Mouse (Mus musculus) adrenal gland, adult 18-20 months (tissue): Measurements from ENCODE around the gene Ss18l2. TPM values are rescaled to one million over a fixed set of nuclear protein-coding genes. Genes with fewer than 3 reads are reported as not detected.
A peak's percentile ranks its signal among the peaks of the same experiment; 100 is the strongest.

Experiments
- DNase-seq, 2 experiments: peaks; one replicate each; pipeline ENCODE4 v3.0.0; 2021 to 2022; ENCODE audit warnings: low spot score in 2 of 2
- long read RNA-seq, 2 experiments: library from polyadenylated mRNA; stranded (forward); transcript quantifications; one replicate each; pipeline ENCODE4 v2.0.0; 2021
- total RNA-seq, 2 experiments: library from RNA; stranded (reverse); gene quantifications; 1 replicate in 1 of 2; 2 replicates in 1 of 2; pipeline ENCODE4 v1.2.3; 2021

Ss18l2 gene
- total RNA-seq, result 10 to 100 TPM; 40.8 to 44.5 TPM
- long read RNA-seq, experiment 1, transcript Ss18l2-203 (2 exons, 1,175 nt), result minor isoform, 6 of 18 reads
- long read RNA-seq, experiment 1, transcript Ss18l2-201 (3 exons, 577 nt), result major isoform, 8 of 18 reads
- long read RNA-seq, experiment 1, partial matches to known transcripts, result 0 of 18 reads
- long read RNA-seq, experiment 1, other reads (novel, unspliced or antisense), result 0 of 18 reads
- long read RNA-seq, experiment 2, transcript Ss18l2-207 (1 exons, 2,354 nt), result minor isoform, 10 of 51 reads
- long read RNA-seq, experiment 2, transcript Ss18l2-201 (3 exons, 577 nt), result major isoform, 23 of 51 reads
- long read RNA-seq, experiment 2, transcript Ss18l2-203 (2 exons, 1,175 nt), result minor isoform, 17 of 51 reads
- long read RNA-seq, experiment 2, partial matches to known transcripts, result 0 of 51 reads
- long read RNA-seq, experiment 2, other reads (novel, unspliced or antisense), result 1 of 51 reads

- DNase-seq, result peak; percentile 92 to 96
Observed at GRCm38 (mm10) chr9:121709898-121710583, at the start of gene Ss18l2. Gene Ss18l2, plus strand, starts transcription at chr9:121710329.

DNA sequence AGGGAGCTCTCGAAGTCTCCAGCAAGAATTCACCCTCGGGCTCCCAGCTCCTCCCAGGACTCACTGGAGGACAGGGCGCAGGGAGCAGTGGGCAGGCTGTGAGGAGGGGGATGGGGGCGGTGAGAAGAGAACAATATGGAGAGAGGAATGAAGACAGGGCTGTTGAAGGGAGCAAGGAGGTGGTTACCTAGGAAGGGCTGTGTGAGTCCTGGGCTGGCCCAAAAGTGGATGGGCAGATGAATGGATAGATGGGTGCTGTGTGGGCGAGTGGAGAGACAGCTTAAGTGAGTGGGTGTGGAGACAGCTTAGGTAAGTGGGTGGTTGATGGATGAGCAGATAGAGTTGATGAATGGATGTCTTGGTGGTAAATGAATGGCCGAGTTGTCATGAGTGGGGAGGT, 46.7 kb upstream of the Ss18l2 start:
- DNase-seq, result no peak

- no peak for DNase-seq
Observed at GRCm38 (mm10) chr9:121664104-121664503, 46.0 kb upstream of the Ss18l2 start.

DNA sequence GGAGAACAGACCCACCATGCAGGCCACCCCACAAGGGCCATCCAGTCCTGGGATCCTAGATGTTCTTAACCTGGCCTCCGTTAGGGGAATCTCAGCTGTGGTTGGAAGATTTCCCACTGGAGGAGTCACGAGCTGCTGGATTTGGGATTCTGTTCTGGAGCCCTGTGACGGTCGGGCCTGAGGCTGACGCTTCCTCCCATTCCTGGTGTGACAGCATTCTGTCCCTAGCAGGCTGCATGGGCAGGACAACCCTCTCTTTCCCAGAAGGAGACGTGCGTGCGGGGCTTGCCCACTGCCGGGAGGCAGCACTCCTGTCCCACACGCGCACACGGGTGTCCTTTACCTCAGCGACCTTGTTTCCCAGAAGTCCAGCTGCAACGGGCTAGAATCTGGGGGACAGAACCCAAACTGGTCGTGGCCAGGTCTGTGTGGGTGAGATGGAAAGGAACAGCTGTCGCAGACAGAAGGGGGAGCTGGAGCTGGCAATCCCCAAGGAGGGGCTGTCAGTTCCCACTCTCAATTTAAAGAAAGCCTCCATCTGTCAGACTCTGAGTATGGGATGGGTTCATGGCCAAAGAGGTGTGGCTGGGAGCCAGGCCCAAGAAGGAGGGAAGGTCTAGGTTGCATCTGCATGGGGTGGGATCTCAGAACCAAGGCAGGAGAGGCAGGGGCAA, 43.0 kb upstream of the Ss18l2 start:
- DNase-seq, result no peak

DNA sequence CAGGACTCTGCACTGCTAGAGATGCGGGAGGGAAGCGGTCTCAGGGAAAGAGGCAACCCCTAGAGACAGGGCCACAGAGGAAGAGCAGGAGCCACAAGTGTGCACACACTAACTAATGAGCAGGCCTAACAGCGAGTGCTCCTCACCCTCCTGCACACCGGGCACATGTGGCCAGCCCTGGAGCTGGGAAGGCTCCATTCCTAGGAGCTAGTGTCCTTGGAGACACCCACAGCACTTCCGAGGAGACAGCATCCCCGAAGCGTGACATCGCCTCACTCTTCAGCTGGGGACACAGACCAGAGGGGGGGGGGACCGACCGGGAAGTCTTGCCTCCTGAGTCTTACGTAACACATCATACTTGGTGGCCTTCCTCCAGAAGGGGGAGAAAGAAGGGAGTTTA, 42.3 kb upstream of the Ss18l2 start:
- no peak for DNase-seq

DNA sequence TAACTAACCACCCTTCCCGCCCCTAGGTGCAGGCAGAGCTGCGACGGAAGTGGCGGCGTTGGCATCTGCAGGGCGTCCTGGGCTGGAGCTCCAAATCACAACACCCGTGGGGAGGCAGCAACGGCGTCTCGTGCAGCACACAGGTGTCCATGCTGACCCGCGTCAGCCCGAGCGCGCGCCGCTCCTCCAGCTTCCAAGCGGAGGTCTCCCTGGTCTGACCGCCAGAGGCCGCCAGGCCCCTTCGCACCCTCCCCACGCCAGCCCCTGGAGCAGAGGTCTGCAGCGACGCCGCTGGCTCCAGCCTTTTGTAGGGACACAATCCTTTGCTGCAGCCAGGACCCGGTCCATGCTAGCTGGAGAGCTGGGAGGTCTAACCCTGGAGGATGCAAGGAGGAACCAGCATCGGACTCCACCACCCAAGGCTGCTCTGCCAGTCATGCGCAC, 40.8 kb upstream of the Ss18l2 start:
- peak; percentile 38 to 50 for DNase-seq

GRCm38 (mm10) chr9:121671300-121671699, 38.8 kb upstream of the Ss18l2 start:
- DNase-seq, result peak; percentile 33 to 34

DNA sequence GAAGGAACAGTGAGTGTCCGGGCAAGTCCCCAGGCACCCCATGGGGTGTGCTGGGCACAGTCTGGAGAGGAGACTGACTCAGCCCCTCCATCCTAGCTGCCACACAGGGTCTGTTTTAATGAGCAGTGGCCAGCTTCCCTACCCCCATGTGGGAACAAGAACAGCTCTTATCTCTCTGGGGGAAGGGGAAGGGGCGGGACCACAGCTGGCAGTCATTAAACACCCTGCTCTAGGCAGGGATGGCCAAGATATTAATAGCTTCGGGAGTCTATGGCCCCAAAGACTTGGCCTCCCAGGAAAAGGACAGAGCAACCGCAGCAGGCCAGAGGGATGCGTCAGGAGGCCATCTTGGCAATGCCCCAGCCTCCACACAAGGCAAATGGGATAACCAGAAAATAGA, 37.8 kb upstream of the Ss18l2 start:
- no peak for DNase-seq

GRCm38 (mm10) chr9:121673716-121674115, 36.4 kb upstream of the Ss18l2 start:
- DNase-seq, result no peak

DNA sequence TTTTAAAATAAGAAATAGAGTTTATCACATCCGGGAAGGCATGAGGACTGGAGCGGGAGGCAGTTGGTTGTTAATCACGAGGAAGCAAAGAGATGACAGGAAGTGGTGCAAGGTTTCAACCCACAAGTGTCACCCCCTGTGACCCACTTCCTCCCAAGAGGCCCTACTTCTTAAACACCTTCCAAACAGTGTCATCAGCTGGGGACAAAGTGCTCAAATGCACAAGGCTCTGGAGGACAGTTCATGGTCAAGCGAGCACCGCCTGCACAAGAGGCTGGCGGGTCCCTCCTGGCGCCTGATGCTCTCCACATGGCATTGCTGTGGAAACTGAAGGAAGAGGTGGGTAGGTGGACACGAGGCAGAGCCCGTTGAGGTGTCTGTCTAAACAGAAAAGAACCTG, 35.1 kb upstream of the Ss18l2 start:
- no peak for DNase-seq

GRCm38 (mm10) chr9:121675556-121675955, 34.6 kb upstream of the Ss18l2 start:
- DNase-seq, result no peak

- DNase-seq, result no peak
Observed at GRCm38 (mm10) chr9:121677069-121677468, 33.1 kb upstream of the Ss18l2 start.

DNA sequence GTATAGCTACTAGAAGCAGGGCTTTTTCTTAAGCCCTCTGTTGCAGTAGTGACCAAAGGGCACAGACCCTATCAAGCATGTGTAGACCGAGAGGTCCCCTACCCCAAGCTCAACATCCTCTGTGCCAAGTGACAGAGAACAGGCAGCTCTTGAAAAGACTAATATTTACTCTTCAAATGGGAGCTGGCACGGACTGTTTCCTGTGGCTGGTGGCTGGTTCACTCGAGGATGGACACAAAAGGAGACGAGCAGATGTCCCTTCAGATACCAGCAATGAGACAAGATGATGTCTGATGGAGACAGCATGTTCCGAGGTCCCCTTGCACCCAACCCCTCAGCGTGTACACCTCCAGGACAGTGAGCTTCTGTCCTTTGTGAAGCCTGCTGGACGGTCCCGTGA, 32.7 kb upstream of the Ss18l2 start:
- no peak for DNase-seq

DNA sequence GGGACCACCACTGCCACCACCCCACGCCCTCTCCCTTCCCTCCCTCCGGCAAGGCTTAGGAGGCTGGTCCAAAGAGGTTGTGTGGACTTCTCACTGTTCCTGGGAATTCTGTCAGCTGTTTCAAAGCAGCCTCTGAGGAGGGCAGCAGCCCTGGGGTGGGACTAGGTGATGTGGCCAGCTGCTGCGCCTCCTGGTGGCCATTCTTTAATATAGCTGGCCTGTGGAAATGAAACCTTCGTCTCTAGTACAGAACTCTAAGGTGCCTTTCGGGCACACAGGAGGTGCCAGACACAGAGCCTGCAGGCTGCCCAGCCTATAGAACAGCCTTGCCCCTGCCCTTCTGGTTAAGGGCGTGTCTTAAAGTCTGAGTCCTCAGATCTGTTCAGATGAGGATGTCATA, 30.6 kb upstream of the Ss18l2 start:
- peak in 1 of 2 experiments; percentile 40 for DNase-seq

- DNase-seq, result no peak
Observed at GRCm38 (mm10) chr9:121681191-121681590, 28.9 kb upstream of the Ss18l2 start.

DNA sequence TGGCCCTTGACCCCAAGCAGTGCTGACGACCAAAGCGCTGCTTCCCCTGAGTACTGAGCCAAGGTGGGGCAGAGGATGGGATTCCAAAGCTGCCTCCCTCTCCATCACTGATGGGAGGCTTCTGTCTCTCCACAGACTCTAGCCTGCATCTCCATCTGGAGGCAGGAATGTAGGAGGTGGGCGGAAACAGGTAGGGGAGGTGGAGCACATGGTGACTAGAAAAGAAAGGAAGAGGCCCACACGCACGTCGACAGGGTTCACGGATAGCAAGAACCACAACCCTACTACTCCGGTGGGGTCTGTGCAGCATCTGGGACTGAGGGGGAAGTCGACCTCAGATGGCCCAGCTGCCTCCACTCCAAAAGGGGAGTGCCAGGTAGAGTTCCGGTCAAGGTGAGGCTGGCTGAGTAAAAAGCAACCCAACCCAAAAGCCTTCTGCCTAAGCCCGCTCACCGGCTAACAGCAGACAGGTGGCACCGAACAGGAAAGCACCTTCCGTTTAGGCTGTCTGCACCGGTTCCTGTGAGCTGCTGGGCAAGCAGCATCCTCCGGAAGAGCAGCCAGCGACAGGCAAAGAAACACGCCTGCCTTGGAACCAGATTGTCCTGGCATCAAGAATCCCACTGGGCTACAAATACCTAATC, 28.0 kb upstream of the Ss18l2 start:
- no peak for DNase-seq

DNA sequence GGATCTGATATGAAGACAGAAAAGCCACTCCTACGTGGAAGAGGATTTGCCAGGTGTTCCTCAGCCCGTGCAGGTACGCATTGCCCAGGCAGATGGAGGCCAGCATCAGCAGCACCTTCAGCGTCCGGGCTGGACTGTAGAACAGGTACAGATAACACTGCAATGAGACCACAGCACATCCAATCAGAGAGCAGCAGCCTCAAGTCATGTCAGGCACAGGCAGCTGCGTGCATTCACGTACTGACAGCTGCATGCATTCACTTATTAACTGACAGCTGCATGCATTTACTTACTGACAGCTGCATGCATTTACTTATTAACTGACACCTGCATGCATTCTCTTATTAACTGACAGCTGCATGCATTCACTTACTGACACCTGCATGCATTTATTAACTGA, 25.4 kb upstream of the Ss18l2 start:
- DNase-seq, result no peak

GRCm38 (mm10) chr9:121690200-121690651, 19.9 kb upstream of the Ss18l2 start:
- DNase-seq, result no peak

DNA sequence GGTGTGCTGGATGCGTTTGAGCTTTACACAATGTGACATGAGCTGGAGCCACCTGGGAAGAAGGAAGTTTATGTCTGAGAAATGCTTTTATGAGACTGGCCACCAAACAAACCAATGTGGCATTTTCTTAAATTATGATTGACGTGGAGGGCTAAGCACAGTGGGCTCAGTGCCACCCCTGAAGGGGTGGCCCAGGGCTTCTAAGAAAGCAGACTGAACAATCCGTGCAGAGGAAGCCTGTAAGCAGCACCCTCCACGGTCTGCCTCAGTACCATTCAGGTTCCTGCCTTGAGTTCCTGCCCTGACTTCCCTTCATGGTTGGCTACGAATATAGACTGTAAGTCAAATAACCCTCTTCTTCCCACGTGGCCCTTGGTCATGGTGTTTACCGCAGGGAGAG, 19.4 kb upstream of the Ss18l2 start:
- no peak for DNase-seq

DNA sequence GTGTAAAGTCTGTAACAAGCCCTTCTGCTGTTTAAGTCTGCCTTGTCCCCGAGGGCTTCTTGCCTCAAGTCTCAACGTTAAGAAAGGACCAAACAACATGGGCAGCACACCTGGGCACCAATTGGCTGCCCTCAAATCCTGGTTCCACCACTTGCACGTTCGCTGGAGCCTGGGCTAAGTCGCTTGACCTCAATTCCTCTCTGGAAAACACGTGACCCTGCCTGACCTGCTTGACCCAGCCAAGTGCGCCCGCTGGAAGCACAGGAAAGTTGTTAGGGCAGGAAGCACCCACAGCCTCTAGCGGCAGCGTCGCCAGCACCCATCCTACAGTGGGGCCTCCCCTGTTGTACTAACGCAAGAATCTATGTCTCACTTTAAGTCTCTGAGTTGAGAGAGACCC, 15.4 kb upstream of the Ss18l2 start:
- DNase-seq, result no peak

- DNase-seq, result no peak
Observed at GRCm38 (mm10) chr9:121696626-121697025, 13.5 kb upstream of the Ss18l2 start.
